Mouse (Mus musculus): ENCODE results near the gene Smim13.

Gene Smim13

GRCm38 (mm10) chr13:41286285-41286684 is 36.6 kb downstream of the Smim13 start:
- DNase-seq (ENCODE audit: low read depth, low spot score): no peak

- no peak for DNase-seq (ENCODE audit: low read depth, low spot score)
These were observed 41.9 kb downstream of the Smim13 start for GRCm38 (mm10) chr13:41291466-41291974.

GRCm38 (mm10) chr13:41293595-41293994 is 44.0 kb downstream of the Smim13 start:
- DNase-seq (ENCODE audit: low read depth, low spot score): no peak

- no peak for DNase-seq (ENCODE audit: low read depth, low spot score)
These were observed 46.2 kb downstream of the Smim13 start for GRCm38 (mm10) chr13:41295886-41296285.

GRCm38 (mm10) chr13:41296396-41296795 is 46.8 kb downstream of the Smim13 start:
- DNase-seq (ENCODE audit: low read depth, low spot score): peak; percentile 11

- DNase-seq (ENCODE audit: low read depth, low spot score): no peak
These were observed 48.9 kb downstream of the Smim13 start for GRCm38 (mm10) chr13:41298533-41298932.

- no peak for DNase-seq (ENCODE audit: low read depth, low spot score)
These were observed 49.4 kb downstream of the Smim13 start for GRCm38 (mm10) chr13:41298996-41299395.

- DNase-seq (ENCODE audit: low read depth, low spot score): no peak
These were observed 50.4 kb downstream of the Smim13 start for GRCm38 (mm10) chr13:41300037-41300436.

- DNase-seq (ENCODE audit: low read depth, low spot score): peak; percentile 73
These were observed 53.1 kb downstream of the Smim13 start for GRCm38 (mm10) chr13:41302716-41303115.

GRCm38 (mm10) chr13:41320749-41321148 is 71.1 kb downstream of the Smim13 start:
- no peak for DNase-seq (ENCODE audit: low read depth, low spot score)

GRCm38 (mm10) chr13:41321433-41321832 is 71.8 kb downstream of the Smim13 start:
- DNase-seq (ENCODE audit: low read depth, low spot score): no peak

- DNase-seq (ENCODE audit: low read depth, low spot score): no peak
These were observed 75.0 kb downstream of the Smim13 start for GRCm38 (mm10) chr13:41324631-41325030.

GRCm38 (mm10) chr13:41325346-41325745 is 75.7 kb downstream of the Smim13 start:
- DNase-seq (ENCODE audit: low read depth, low spot score): no peak

GRCm38 (mm10) chr13:41326134-41326533 is 76.5 kb downstream of the Smim13 start:
- DNase-seq (ENCODE audit: low read depth, low spot score): no peak

Data from brain, adult 2 months (tissue).